Mouse (Mus musculus) small intestine, adult 2 months (tissue): ENCODE measurements at regions not wholly inside any gene's neighbourhood (a gene's known extent, or its start where the extent isn't known, plus 50 kb on each side); places are given as distances from the start of the nearest gene placed in this dataset.

Source experiments
- CTCF ChIP-seq: fragments of 200-500 bp; IDR thresholded peaks from 2 replicates; pipeline ENCODE4 v1.5.1; 2012; ENCODE audit warnings: low read depth, mild to moderate bottlenecking, control low read depth, inconsistent platforms, low read length, moderate library complexity, mixed read lengths; ENCODE audit not compliant: insufficient replicate concordance, insufficient read length; ENCODE audit errors: extremely low read depth
- POLR2A ChIP-seq: fragments of 200-500 bp; IDR thresholded peaks from 2 replicates; pipeline ENCODE4 v1.6.1; 2012; ENCODE audit warnings: low read depth, mild to moderate bottlenecking, control low read depth, inconsistent platforms, low read length, moderate library complexity

DNA sequence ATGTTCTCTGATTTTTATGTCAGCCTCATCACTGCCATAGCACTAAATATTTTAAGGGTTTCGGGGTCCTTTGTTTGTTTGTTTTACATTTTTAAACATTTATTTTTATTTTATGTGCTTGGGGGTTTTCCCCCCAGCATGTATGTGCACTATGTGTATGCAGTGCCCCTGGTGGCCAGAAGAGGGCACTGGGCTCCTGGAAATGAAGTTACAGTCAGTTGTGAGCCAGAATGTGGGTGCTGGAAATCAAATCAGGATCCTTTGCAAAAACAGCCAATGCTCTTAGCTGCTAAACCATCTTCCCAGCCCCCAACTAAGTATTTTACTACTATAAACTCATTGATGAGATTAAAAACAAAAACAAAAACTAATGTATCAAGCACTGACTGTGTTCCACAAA lies 75.8 kb downstream of the Polr2m start:
- TF ChIP-seq CTCF (no peak), POLR2A (no peak)
